ENCODE assay signal across 8 mouse cellular contexts in genomic region chr8:120485551-120486476, GRCm38 (mm10).
A peak's percentile ranks its signal among the peaks of the same experiment; 100 is the strongest.
DNase-seq lines count a peak whose midpoint lies in the region; ATAC-seq and TF ChIP-seq lines count a peak whose summit lies in the region.

No protein-coding gene starts in this region.

- H3K4me1 ChIP-seq in lung, postnatal 0 days (ENCODE audit: insufficient read depth, low read depth, low read length) = peaks cover 10% of the 10 kb centered on the region; the same call in 1 of the 2 replicates
- peaks cover 85% of the 10 kb centered on the region for H3K4me1 ChIP-seq in erythroblast, embryonic 14.5 days (ENCODE audit: control insufficient read depth)
- H3K4me1 ChIP-seq in limb, embryonic 14.5 days (ENCODE audit: control insufficient read depth, insufficient read depth, low read length) = peaks cover 61% of the 10 kb centered on the region

- TF ChIP-seq EP300 in lung, postnatal 0 days (IDR thresholded peaks at IDR 0.05) = no peak

- no peaks in the 10 kb centered on the region for H3K36me3 ChIP-seq in lung, postnatal 0 days (ENCODE audit: insufficient read depth, low read length)
- peaks cover 4% of the 10 kb centered on the region for H3K36me3 ChIP-seq in erythroblast, embryonic 14.5 days (ENCODE audit: control insufficient read depth)
- no peaks in the 10 kb centered on the region for H3K36me3 ChIP-seq in limb, embryonic 14.5 days (ENCODE audit: control insufficient read depth, insufficient read depth, low read length)

- no peak for DNase-seq in lung, postnatal 0 days (ENCODE audit: low spot score)
- DNase-seq in lung, postnatal 25 days (ENCODE audit: low spot score) = no peak
- DNase-seq in limb, embryonic 14.5 days (ENCODE audit: low spot score) = no peak
- peak; percentile 69 to 71 for DNase-seq in spleen, postnatal 10 days (ENCODE audit: low spot score in 2 of 2)
- DNase-seq in gastrocnemius, adult 18-20 months (ENCODE audit: low spot score) = no peak
- no peak for DNase-seq in T-cell, adult 2 months (ENCODE audit: low spot score)
- DNase-seq in thymus, postnatal 10 days (ENCODE audit: low spot score in 2 of 2) = no peak

- H3K4me3 ChIP-seq in lung, postnatal 0 days (ENCODE audit: low read depth, low read length) = no peak overlapping the region
- peak overlapping the region; percentile 75 for H3K4me3 ChIP-seq in erythroblast, embryonic 14.5 days (replicated peaks)
- H3K4me3 ChIP-seq in limb, embryonic 14.5 days (replicated peaks; ENCODE audit: low read length) = peak overlapping the region; percentile 62

- H3K4me2 ChIP-seq in lung, postnatal 0 days (replicated peaks; ENCODE audit: low read depth, low read length) = peak overlapping the region; percentile 99
- H3K4me2 ChIP-seq in limb, embryonic 14.5 days (replicated peaks; ENCODE audit: low read depth, low read length, severe bottlenecking) = peak overlapping the region; percentile 95

- no peak for ATAC-seq in lung, postnatal 0 days
- no peak for ATAC-seq in limb, embryonic 14.5 days (ENCODE audit: low FRiP score, low read depth)

- H3K27me3 ChIP-seq in lung, postnatal 0 days (replicated peaks; ENCODE audit: insufficient read depth, low read length) = no peaks in the 10 kb centered on the region
- H3K27me3 ChIP-seq in erythroblast, embryonic 14.5 days (ENCODE audit: control insufficient read depth) = no peaks in the 10 kb centered on the region
- peaks cover 45% of the 10 kb centered on the region for H3K27me3 ChIP-seq in limb, embryonic 14.5 days (ENCODE audit: control insufficient read depth, insufficient read depth, low read length)

- H3K27ac ChIP-seq in lung, postnatal 0 days (ENCODE audit: low read length) = no peak overlapping the region
- no peak overlapping the region for H3K27ac ChIP-seq in limb, embryonic 14.5 days (replicated peaks; ENCODE audit: low read depth, low read length)

- 56% methylated on average over 21 of the region's 21 CpGs for WGBS in lung, postnatal 0 days
- 15% methylated on average over 21 of the region's 21 CpGs for WGBS in limb, embryonic 14.5 days

- TF ChIP-seq POLR2A in limb, embryonic 14.5 days (IDR thresholded peaks at IDR 0.05; ENCODE audit: borderline replicate concordance, extremely low read depth, insufficient read depth, insufficient read length) = no peak

- no peak overlapping the region for H3K9ac ChIP-seq in lung, postnatal 0 days (replicated peaks; ENCODE audit: low read depth)
- H3K9ac ChIP-seq in limb, embryonic 14.5 days (ENCODE audit: low read depth, low read length, severe bottlenecking) = no peak overlapping the region

- no peaks in the 10 kb centered on the region for H3K9me3 ChIP-seq in lung, postnatal 0 days (ENCODE audit: low read length)
- H3K9me3 ChIP-seq in erythroblast, embryonic 14.5 days (ENCODE audit: control insufficient read depth, low read length) = no peaks in the 10 kb centered on the region
- H3K9me3 ChIP-seq in limb, embryonic 14.5 days (ENCODE audit: control insufficient read depth, low read length) = no peaks in the 10 kb centered on the region

- TF ChIP-seq CTCF in lung, postnatal 0 days (IDR thresholded peaks at IDR 0.05) = no peak

Comparison
In these comparisons a context has a peak if more than half of its experiments do, and no peak if none do; other contexts are left out.
1. DNase-seq: peak in spleen, postnatal 10 days (2 of 2); none in lung, postnatal 0 days (single experiment), lung, postnatal 25 days (single experiment), limb, embryonic 14.5 days (single experiment), gastrocnemius, adult 18-20 months (single experiment), T-cell, adult 2 months (single experiment) and thymus, postnatal 10 days (0 of 2).